Mouse (Mus musculus) stomach, postnatal 0 days (tissue): ENCODE measurements around the gene Slc15a1.

Experiments used
- CTCF ChIP-seq: IDR thresholded peaks from 2 replicates; pipeline ENCODE4 v1.5.1; 2016; ENCODE audit warnings: antibody characterized with exemption, low read depth, mild to moderate bottlenecking, moderate library complexity
- EP300 ChIP-seq: optimal IDR thresholded peaks from 2 replicates; pipeline ENCODE3; 2016; ENCODE audit warnings: antibody characterized with exemption

DNA sequence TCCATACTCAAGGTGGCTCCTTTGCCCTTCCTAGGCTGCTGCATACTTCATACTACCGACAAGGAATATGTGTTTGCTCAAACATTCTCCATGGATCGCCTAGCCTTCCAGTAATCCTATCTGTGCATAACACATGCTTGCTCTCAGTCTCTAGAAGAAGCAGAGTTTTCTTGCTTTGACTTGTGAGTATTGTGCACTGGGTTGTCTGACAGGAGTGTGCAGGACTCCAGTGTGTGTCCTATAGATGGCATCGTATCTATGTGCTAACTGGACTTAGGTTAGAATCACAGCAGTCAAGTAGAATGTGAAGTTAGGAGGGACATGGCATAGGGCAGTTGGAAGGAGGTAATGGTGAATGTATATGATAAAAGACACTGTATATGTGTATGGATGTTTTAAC, 26.0 kb downstream of the Slc15a1 start:
- TF ChIP-seq CTCF, result no peak
- TF ChIP-seq EP300, result no peak
